Mouse (Mus musculus): ENCODE results near the gene Slc39a7. TPM values are rescaled to one million over a fixed set of nuclear protein-coding genes. Genes with fewer than 3 reads are reported as not detected.

The Slc39a7 gene
- 0.73 TPM for polyA plus RNA-seq (2014; fragmentation: Illumina TruSeq; extraction: RNeasy Lipid Tissue Mini Kit (QIAGEN cat#74804); ENCODE audit: low read depth, low replicate concordance)

GRCm38 (mm10) chr17:34031465-34032173 lies at the start of gene Slc39a7, which contains the start of gene Rxrb:
TSS of gene Slc39a7 (minus strand) at chr17:34031682.
TSS of gene Rxrb (plus strand) at chr17:34031812.

GRCm38 (mm10) chr17:34038878-34039561 lies 7.5 kb upstream of the Slc39a7 start, which contains the start of gene Col11a2:
TSS of gene Col11a2 (plus strand) at chr17:34039437.

GRCm38 (mm10) chr17:34027656-34028223 lies 3.7 kb downstream of the Slc39a7 start, which contains the start of gene H2-Ke6:
TSS of gene H2-Ke6 (minus strand) at chr17:34028060.

GRCm38 (mm10) chr17:34024317-34024821 lies 7.1 kb downstream of the Slc39a7 start, which contains the start of gene Ring1:
TSS of gene Ring1 (minus strand) at chr17:34024680.

GRCm38 (mm10) chr17:34000150-34000537 lies 31.3 kb downstream of the Slc39a7 start, which contains the start of gene H2-K1:
TSS of gene H2-K1 (minus strand) at chr17:34000347.

Other genes with a start within 250 kb of the Slc39a7 start
- 1.4 TPM for gene Angptl4, start 249.9 kb downstream of the Slc39a7 start, polyA plus RNA-seq (2014; fragmentation: Illumina TruSeq; extraction: RNeasy Lipid Tissue Mini Kit (QIAGEN cat#74804); ENCODE audit: low read depth, low replicate concordance)
- gene Kank3, start 221.2 kb downstream of the Slc39a7 start, polyA plus RNA-seq (2014; fragmentation: Illumina TruSeq; extraction: RNeasy Lipid Tissue Mini Kit (QIAGEN cat#74804); ENCODE audit: low read depth, low replicate concordance), result 10.2 TPM
- 57.1 TPM for gene Rps28, start 207.1 kb downstream of the Slc39a7 start, polyA plus RNA-seq (2014; fragmentation: Illumina TruSeq; extraction: RNeasy Lipid Tissue Mini Kit (QIAGEN cat#74804); ENCODE audit: low read depth, low replicate concordance)
- 17.8 TPM for gene Ndufa7, start 207.1 kb downstream of the Slc39a7 start, polyA plus RNA-seq (2014; fragmentation: Illumina TruSeq; extraction: RNeasy Lipid Tissue Mini Kit (QIAGEN cat#74804); ENCODE audit: low read depth, low replicate concordance)
- gene Cd320, start 188.6 kb downstream of the Slc39a7 start, polyA plus RNA-seq (2014; fragmentation: Illumina TruSeq; extraction: RNeasy Lipid Tissue Mini Kit (QIAGEN cat#74804); ENCODE audit: low read depth, low replicate concordance), result 6.0 TPM
- gene Gm7029, start 157.8 kb downstream of the Slc39a7 start, polyA plus RNA-seq (2014; fragmentation: Illumina TruSeq; extraction: RNeasy Lipid Tissue Mini Kit (QIAGEN cat#74804); ENCODE audit: low read depth, low replicate concordance), result not detected
- gene Kifc1, start 141.0 kb downstream of the Slc39a7 start, polyA plus RNA-seq (2014; fragmentation: Illumina TruSeq; extraction: RNeasy Lipid Tissue Mini Kit (QIAGEN cat#74804); ENCODE audit: low read depth, low replicate concordance), result not detected
- not detected for gene Platr17, start 126.5 kb downstream of the Slc39a7 start, polyA plus RNA-seq (2014; fragmentation: Illumina TruSeq; extraction: RNeasy Lipid Tissue Mini Kit (QIAGEN cat#74804); ENCODE audit: low read depth, low replicate concordance)
- gene Daxx, start 122.3 kb downstream of the Slc39a7 start, polyA plus RNA-seq (2014; fragmentation: Illumina TruSeq; extraction: RNeasy Lipid Tissue Mini Kit (QIAGEN cat#74804); ENCODE audit: low read depth, low replicate concordance), result 5.0 TPM
- gene Tapbp, start 115.8 kb downstream of the Slc39a7 start, polyA plus RNA-seq (2014; fragmentation: Illumina TruSeq; extraction: RNeasy Lipid Tissue Mini Kit (QIAGEN cat#74804); ENCODE audit: low read depth, low replicate concordance), result 17.3 TPM
- gene Zbtb22, start 115.8 kb downstream of the Slc39a7 start, polyA plus RNA-seq (2014; fragmentation: Illumina TruSeq; extraction: RNeasy Lipid Tissue Mini Kit (QIAGEN cat#74804); ENCODE audit: low read depth, low replicate concordance), result 1.3 TPM
- 1.6 TPM for gene Rgl2, start 102.1 kb downstream of the Slc39a7 start, polyA plus RNA-seq (2014; fragmentation: Illumina TruSeq; extraction: RNeasy Lipid Tissue Mini Kit (QIAGEN cat#74804); ENCODE audit: low read depth, low replicate concordance)
- 15.7 TPM for gene Pfdn6, start 91.3 kb downstream of the Slc39a7 start, polyA plus RNA-seq (2014; fragmentation: Illumina TruSeq; extraction: RNeasy Lipid Tissue Mini Kit (QIAGEN cat#74804); ENCODE audit: low read depth, low replicate concordance)
- gene Wdr46, start 91.0 kb downstream of the Slc39a7 start, polyA plus RNA-seq (2014; fragmentation: Illumina TruSeq; extraction: RNeasy Lipid Tissue Mini Kit (QIAGEN cat#74804); ENCODE audit: low read depth, low replicate concordance), result 0.24 TPM
- gene B3galt4, start 80.2 kb downstream of the Slc39a7 start, polyA plus RNA-seq (2014; fragmentation: Illumina TruSeq; extraction: RNeasy Lipid Tissue Mini Kit (QIAGEN cat#74804); ENCODE audit: low read depth, low replicate concordance), result not detected
- gene Vps52, start 75.9 kb downstream of the Slc39a7 start, polyA plus RNA-seq (2014; fragmentation: Illumina TruSeq; extraction: RNeasy Lipid Tissue Mini Kit (QIAGEN cat#74804); ENCODE audit: low read depth, low replicate concordance), result 2.9 TPM
- 17.5 TPM for gene Rps18, start 75.7 kb downstream of the Slc39a7 start, polyA plus RNA-seq (2014; fragmentation: Illumina TruSeq; extraction: RNeasy Lipid Tissue Mini Kit (QIAGEN cat#74804); ENCODE audit: low read depth, low replicate concordance)
- 78.8 TPM for gene H2-K1, start 31.3 kb downstream of the Slc39a7 start, polyA plus RNA-seq (2014; fragmentation: Illumina TruSeq; extraction: RNeasy Lipid Tissue Mini Kit (QIAGEN cat#74804); ENCODE audit: low read depth, low replicate concordance)
- 0.44 TPM for gene Ring1, start 7.0 kb downstream of the Slc39a7 start, polyA plus RNA-seq (2014; fragmentation: Illumina TruSeq; extraction: RNeasy Lipid Tissue Mini Kit (QIAGEN cat#74804); ENCODE audit: low read depth, low replicate concordance)
- 3.7 TPM for gene H2-Ke6, start 3.6 kb downstream of the Slc39a7 start, polyA plus RNA-seq (2014; fragmentation: Illumina TruSeq; extraction: RNeasy Lipid Tissue Mini Kit (QIAGEN cat#74804); ENCODE audit: low read depth, low replicate concordance)
- gene Rxrb, start 130 bp upstream of the Slc39a7 start, polyA plus RNA-seq (2014; fragmentation: Illumina TruSeq; extraction: RNeasy Lipid Tissue Mini Kit (QIAGEN cat#74804); ENCODE audit: low read depth, low replicate concordance), result 0.77 TPM
- gene Col11a2, start 7.8 kb upstream of the Slc39a7 start, polyA plus RNA-seq (2014; fragmentation: Illumina TruSeq; extraction: RNeasy Lipid Tissue Mini Kit (QIAGEN cat#74804); ENCODE audit: low read depth, low replicate concordance), result not detected
- gene H2-Oa, start 60.7 kb upstream of the Slc39a7 start, polyA plus RNA-seq (2014; fragmentation: Illumina TruSeq; extraction: RNeasy Lipid Tissue Mini Kit (QIAGEN cat#74804); ENCODE audit: low read depth, low replicate concordance), result not detected
- not detected for gene H2-DMa, start 87.9 kb upstream of the Slc39a7 start, polyA plus RNA-seq (2014; fragmentation: Illumina TruSeq; extraction: RNeasy Lipid Tissue Mini Kit (QIAGEN cat#74804); ENCODE audit: low read depth, low replicate concordance)
- gene Brd2, start 91.0 kb upstream of the Slc39a7 start, polyA plus RNA-seq (2014; fragmentation: Illumina TruSeq; extraction: RNeasy Lipid Tissue Mini Kit (QIAGEN cat#74804); ENCODE audit: low read depth, low replicate concordance), result 167 TPM
- gene H2-DMb2, start 111.6 kb upstream of the Slc39a7 start, polyA plus RNA-seq (2014; fragmentation: Illumina TruSeq; extraction: RNeasy Lipid Tissue Mini Kit (QIAGEN cat#74804); ENCODE audit: low read depth, low replicate concordance), result 0.44 TPM
- 7.9 TPM for gene H2-DMb1, start 121.4 kb upstream of the Slc39a7 start, polyA plus RNA-seq (2014; fragmentation: Illumina TruSeq; extraction: RNeasy Lipid Tissue Mini Kit (QIAGEN cat#74804); ENCODE audit: low read depth, low replicate concordance)
- 1.2 TPM for gene Tap1, start 155.9 kb upstream of the Slc39a7 start, polyA plus RNA-seq (2014; fragmentation: Illumina TruSeq; extraction: RNeasy Lipid Tissue Mini Kit (QIAGEN cat#74804); ENCODE audit: low read depth, low replicate concordance)
- not detected for gene Psmb9, start 156.1 kb upstream of the Slc39a7 start, polyA plus RNA-seq (2014; fragmentation: Illumina TruSeq; extraction: RNeasy Lipid Tissue Mini Kit (QIAGEN cat#74804); ENCODE audit: low read depth, low replicate concordance)
- gene Psmb8, start 166.0 kb upstream of the Slc39a7 start, polyA plus RNA-seq (2014; fragmentation: Illumina TruSeq; extraction: RNeasy Lipid Tissue Mini Kit (QIAGEN cat#74804); ENCODE audit: low read depth, low replicate concordance), result 0.73 TPM
- gene Tap2, start 171.8 kb upstream of the Slc39a7 start, polyA plus RNA-seq (2014; fragmentation: Illumina TruSeq; extraction: RNeasy Lipid Tissue Mini Kit (QIAGEN cat#74804); ENCODE audit: low read depth, low replicate concordance), result not detected
- 1.1 TPM for gene H2-Ob, start 207.2 kb upstream of the Slc39a7 start, polyA plus RNA-seq (2014; fragmentation: Illumina TruSeq; extraction: RNeasy Lipid Tissue Mini Kit (QIAGEN cat#74804); ENCODE audit: low read depth, low replicate concordance)
- gene H2-Ab1, start 226.0 kb upstream of the Slc39a7 start, polyA plus RNA-seq (2014; fragmentation: Illumina TruSeq; extraction: RNeasy Lipid Tissue Mini Kit (QIAGEN cat#74804); ENCODE audit: low read depth, low replicate concordance), result 18.3 TPM